8 mouse cellular contexts compared by ENCODE assay signal in the genomic region with DNA sequence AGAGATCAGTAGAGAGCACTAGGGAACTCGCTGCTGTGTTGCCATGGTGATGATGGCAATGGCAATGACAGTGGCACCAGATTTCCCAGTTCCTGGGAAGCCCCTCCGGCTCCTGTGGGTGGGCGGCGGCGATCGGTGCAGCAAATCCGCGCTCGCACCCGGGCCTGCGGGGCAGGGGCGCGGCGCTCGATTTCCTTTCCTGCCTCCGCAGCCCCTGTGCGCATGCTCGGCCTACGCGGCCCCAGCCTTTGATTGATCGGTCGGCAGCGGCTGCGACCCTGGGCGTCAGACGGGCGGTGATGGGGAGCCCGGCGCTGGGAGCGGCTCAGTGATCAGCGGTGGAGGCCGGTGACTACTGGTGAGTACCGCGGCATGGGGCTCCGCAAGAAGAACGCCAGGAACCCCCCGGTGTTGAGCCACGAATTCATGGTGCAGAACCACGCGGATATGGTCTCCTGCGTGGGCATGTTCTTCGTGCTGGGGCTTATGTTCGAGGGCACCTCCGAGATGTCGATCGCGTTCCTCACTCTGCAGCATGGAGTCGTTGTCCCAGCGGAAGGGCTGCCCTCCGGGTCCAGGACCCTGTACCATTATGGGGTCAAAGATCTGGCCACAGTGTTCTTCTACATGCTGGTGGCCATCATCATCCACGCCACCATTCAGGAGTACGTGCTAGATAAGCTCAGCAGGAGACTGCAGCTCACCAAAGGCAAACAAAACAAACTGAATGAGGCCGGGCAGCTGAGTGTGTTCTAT. TPM values are rescaled to one million over a fixed set of nuclear protein-coding genes. Genes with fewer than 3 reads are reported as not detected.
DNase-seq lines count a peak whose midpoint lies in the region; ATAC-seq lines count a peak whose summit lies in the region.

Gene Tram1l1 (plus strand): TSS at position 35 of the 756 bp plus-strand sequence.

- peak within 1 kb of the TSS; percentile 74 for H3K4me3 ChIP-seq in heart, embryonic 13.5 days
- H3K4me3 ChIP-seq in liver, embryonic 13.5 days (replicated peaks), result peak within 1 kb of the TSS; percentile 44

- no peak within 1 kb of the TSS for H3K27ac ChIP-seq in heart, embryonic 13.5 days (replicated peaks)
- H3K27ac ChIP-seq in liver, embryonic 13.5 days, result no peak within 1 kb of the TSS

- no peaks in the 10 kb centered on the region for H3K27me3 ChIP-seq in heart, embryonic 13.5 days (replicated peaks)
- no peaks in the 10 kb centered on the region for H3K27me3 ChIP-seq in liver, embryonic 13.5 days

- peak; percentile 23 for DNase-seq in urinary bladder, adult 2 months (ENCODE audit: low spot score)
- no peak for DNase-seq in urinary bladder, postnatal 10 days (ENCODE audit: low spot score)
- peak; percentile 84 for DNase-seq in embryo, embryonic 9.5 days (ENCODE audit: extremely low spot score)
- peak; percentile 73 for DNase-seq in layer of hippocampus, adult 11-12 months (ENCODE audit: low spot score)
- DNase-seq in liver, embryonic 13.5 days, result peak; percentile 1
- DNase-seq in ovary, adult 18-20 months (ENCODE audit: low spot score), result peak; percentile 10

- H3K36me3 ChIP-seq in heart, embryonic 13.5 days, result no peaks in the 10 kb centered on the region
- H3K36me3 ChIP-seq in liver, embryonic 13.5 days, result no peaks in the 10 kb centered on the region

- H3K4me2 ChIP-seq in heart, embryonic 13.5 days, result peak within 1 kb of the TSS; percentile 82
- peak within 1 kb of the TSS; percentile 55 for H3K4me2 ChIP-seq in liver, embryonic 13.5 days

- peak; percentile 77; the same call in 1 of the 2 replicates for ATAC-seq in heart, embryonic 13.5 days (ENCODE audit: extremely low read depth, insufficient number of reproducible peaks, low FRiP score, low TSS enrichment)
- ATAC-seq in liver, embryonic 13.5 days (ENCODE audit: low read depth), result peak; percentile 41
- no peak for ATAC-seq in erythroid progenitor cell, adult 5-6 weeks (replicated peaks; ENCODE audit: low FRiP score, poor library complexity, severe bottlenecking)

- 4% methylated on average over 53 of the region's 53 CpGs for WGBS in heart, embryonic 13.5 days
- WGBS in liver, embryonic 13.5 days (ENCODE audit: insufficient replicate concordance), result 7% methylated on average over 53 of the region's 53 CpGs

- H3K9ac ChIP-seq in heart, embryonic 13.5 days, result peak within 1 kb of the TSS; percentile 83
- no peak within 1 kb of the TSS for H3K9ac ChIP-seq in liver, embryonic 13.5 days

- H3K9me3 ChIP-seq in heart, embryonic 13.5 days, result no peaks in the 10 kb centered on the region
- no peaks in the 10 kb centered on the region for H3K9me3 ChIP-seq in liver, embryonic 13.5 days (replicated peaks)

- peaks cover 14% of the 10 kb centered on the region for H3K4me1 ChIP-seq in heart, embryonic 13.5 days
- no peaks in the 10 kb centered on the region for H3K4me1 ChIP-seq in liver, embryonic 13.5 days (replicated peaks)

RNA-seq across cellular contexts. Expression of gene Tram1l1, which starts in this region (rescaled TPM):
- polyA plus RNA-seq in urinary bladder, adult 2 months (2012; rRNA removed), result 0.85 and 0.88 TPM in 2 replicates
- polyA plus RNA-seq in heart, embryonic 13.5 days (2015; fragmentation: Nextera tagmentation; extraction: Ambion mirVana), result 3.5 and 3.7 TPM in 2 replicates
- 0.51 and 0.66 TPM in 2 replicates for polyA plus RNA-seq in liver, embryonic 13.5 days (2015; fragmentation: Nextera tagmentation; extraction: Ambion mirVana)
- not detected in 2 replicates for total RNA-seq in erythroid progenitor cell, adult 5-6 weeks (2015; ENCODE audit: low replicate concordance)
- total RNA-seq in erythroid progenitor cell, adult 5-6 weeks (2017; ENCODE audit: low replicate concordance), result not detected in 2 replicates

Comparison
In these comparisons a context has a peak if more than half of its experiments do, and no peak if none do; other contexts are left out.
1. Peak in DNase-seq in urinary bladder, adult 2 months; RNA of the gene not detected or under 1 TPM.
2. Peak in DNase-seq, ATAC-seq, H3K4me3 ChIP-seq and H3K4me2 ChIP-seq in liver, embryonic 13.5 days; RNA of the gene not detected or under 1 TPM.